Mouse (Mus musculus): ENCODE measurements at regions not wholly inside any gene's neighbourhood (a gene's known extent, or its start where the extent isn't known, plus 50 kb on each side); places are given as distances from the start of the nearest gene placed in this dataset.

DNA sequence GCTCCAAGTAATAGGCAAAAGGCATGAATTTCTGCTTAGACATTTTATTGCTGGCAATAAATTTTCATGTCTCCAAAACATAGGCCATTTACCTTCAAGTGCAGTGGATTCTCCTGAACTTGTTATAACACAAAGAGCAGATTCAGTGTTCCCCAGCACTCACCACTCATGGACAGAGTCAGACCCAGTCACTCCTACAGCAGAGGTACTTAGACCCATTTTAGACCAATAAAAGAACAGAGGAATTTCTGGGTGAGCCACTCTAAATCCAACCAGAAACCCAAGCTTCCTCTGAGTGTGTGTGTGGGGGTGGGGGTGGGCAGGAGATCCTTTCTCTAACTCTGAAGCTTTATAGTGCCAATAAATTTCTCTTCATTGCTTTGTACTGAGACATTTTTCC lies 584.7 kb upstream of the Dpp10 start:
- Histone ChIP-seq H3K4me2 (no peak overlapping the region), H3K4me3 (no peak overlapping the region), H3K9ac (no peak overlapping the region), H3K27me3 (no peaks in the 10 kb centered on the region), H3K9me3 (no peaks in the 10 kb centered on the region), H3K4me1 (replicated peaks) (no peaks in the 10 kb centered on the region), H3K27ac (replicated peaks) (no peak overlapping the region), H3K36me3 (no peaks in the 10 kb centered on the region)
- no peak for ATAC-seq (ENCODE audit: low FRiP score, low read depth)

- no peaks in the 10 kb centered on the region for H3K27me3 ChIP-seq
- H3K9ac ChIP-seq, result no peak overlapping the region
- H3K9me3 ChIP-seq, result no peaks in the 10 kb centered on the region
- 88% methylated on average over 1 of the region's 1 CpGs for WGBS
- H3K27ac ChIP-seq (replicated peaks), result no peak overlapping the region
- H3K4me1 ChIP-seq (replicated peaks), result no peaks in the 10 kb centered on the region
- no peaks in the 10 kb centered on the region for H3K36me3 ChIP-seq
- no peak overlapping the region for H3K4me2 ChIP-seq
- ATAC-seq (ENCODE audit: low FRiP score, low read depth), result no peak
- H3K4me3 ChIP-seq, result no peak overlapping the region
Observed at GRCm38 (mm10) chr1:124584620-124585019, 539.3 kb upstream of the Dpp10 start.
